Mouse (Mus musculus) midbrain, postnatal 0 days (tissue): ENCODE data around the gene Hist1h1c. TPM values are rescaled to one million over a fixed set of nuclear protein-coding genes. Genes with fewer than 3 reads are reported as not detected.
"Not testable (repeated sequence)": the region's sequence is repeated elsewhere in the genome, so short reads cannot be mapped to it uniquely, and the experiment has no call there.

Source experiments
- ATAC-seq: fragments of 200-750 bp; cut with Nextera tagmentation; 2 replicates; pipeline ENCODE4 v1.8.0; 2017; ENCODE audit warnings: moderate number of reproducible peaks, mild to moderate bottlenecking, moderate TSS enrichment, moderate library complexity; ENCODE audit not compliant: low FRiP score
- DNase-seq: peaks from one replicate; pipeline ENCODE4 v3.0.0-alpha.2; 2015; ENCODE audit warnings: low spot score
- H3K27ac ChIP-seq: fragments of 300-500 bp; sonication (generic); 2 replicates; pipeline ENCODE4 v1.5.1; 2014; ENCODE audit warnings: low read depth, mild to moderate bottlenecking, low read length, mixed read lengths
- H3K27me3 ChIP-seq: fragments of 300-500 bp; sonication (generic); 2 replicates; pipeline ENCODE4 v1.6.1; 2014; ENCODE audit warnings: low read length, control low read depth, mixed read lengths; ENCODE audit not compliant: insufficient read depth
- H3K36me3 ChIP-seq: fragments of 300-500 bp; sonication (generic); 2 replicates; pipeline ENCODE4 v1.6.1; 2014; ENCODE audit warnings: low read length, control low read depth, mixed read lengths; ENCODE audit not compliant: insufficient read depth
- H3K4me1 ChIP-seq: fragments of 300-500 bp; sonication (generic); 2 replicates; pipeline ENCODE4 v1.6.1; 2014; ENCODE audit warnings: mild to moderate bottlenecking, control low read depth, antibody characterized with exemption, low read length, mixed read lengths; ENCODE audit not compliant: insufficient read depth
- H3K4me2 ChIP-seq: fragments of 300-500 bp; sonication (generic); 2 replicates; pipeline ENCODE4 v1.6.1; 2014; ENCODE audit warnings: low read depth, mild to moderate bottlenecking, low read length, mixed read lengths; ENCODE audit not compliant: poor library complexity, severe bottlenecking
- H3K4me3 ChIP-seq: fragments of 300-500 bp; sonication (generic); 2 replicates; pipeline ENCODE4 v1.5.1; 2014; ENCODE audit warnings: low read depth, mild to moderate bottlenecking, low read length, moderate library complexity
- H3K9ac ChIP-seq: fragments of 300-500 bp; sonication (generic); replicated peaks from 2 replicates; pipeline ENCODE4 v1.6.1; 2014; ENCODE audit warnings: mild to moderate bottlenecking, low read length, moderate library complexity, mixed read lengths; ENCODE audit not compliant: poor library complexity, severe bottlenecking
- H3K9me3 ChIP-seq: fragments of 300-500 bp; sonication (generic); 2 replicates; pipeline ENCODE4 v1.6.1; 2016; ENCODE audit warnings: low read length, control low read depth
- CTCF ChIP-seq: IDR thresholded peaks from 2 replicates; pipeline ENCODE4 v1.5.1; 2016; ENCODE audit warnings: antibody characterized with exemption, mild to moderate bottlenecking
- whole genome bisulfite sequencing: fragments of 180-500 bp; shearing (Covaris S2); extraction: QIAGEN DNeasy Blood & Tissue Kit; methylation state at CpG from one replicate; pipeline ENCODE4 v1.1.7; 2014; 5-methylcytosine and 5-hydroxymethylcytosine counted together
- polyA plus RNA-seq: library from polyadenylated mRNA; unstranded; fragments of >200 nt; fragmentation: Nextera tagmentation; extraction: Ambion mirVana; gene quantifications from 2 replicates; pipeline ENCODE4 v1.2.1, GENCODE M21; 2015
- total RNA-seq: library from RNA; depleted of rRNA; stranded (reverse); fragments of >200 nt; gene quantifications from 2 replicates; pipeline ENCODE4 v1.2.3, GENCODE M21; 2014

Hist1h1c gene
- total and polyA plus RNA-seq, 2 experiments from 2014 or later: 26.1 to 243 TPM

DNA sequence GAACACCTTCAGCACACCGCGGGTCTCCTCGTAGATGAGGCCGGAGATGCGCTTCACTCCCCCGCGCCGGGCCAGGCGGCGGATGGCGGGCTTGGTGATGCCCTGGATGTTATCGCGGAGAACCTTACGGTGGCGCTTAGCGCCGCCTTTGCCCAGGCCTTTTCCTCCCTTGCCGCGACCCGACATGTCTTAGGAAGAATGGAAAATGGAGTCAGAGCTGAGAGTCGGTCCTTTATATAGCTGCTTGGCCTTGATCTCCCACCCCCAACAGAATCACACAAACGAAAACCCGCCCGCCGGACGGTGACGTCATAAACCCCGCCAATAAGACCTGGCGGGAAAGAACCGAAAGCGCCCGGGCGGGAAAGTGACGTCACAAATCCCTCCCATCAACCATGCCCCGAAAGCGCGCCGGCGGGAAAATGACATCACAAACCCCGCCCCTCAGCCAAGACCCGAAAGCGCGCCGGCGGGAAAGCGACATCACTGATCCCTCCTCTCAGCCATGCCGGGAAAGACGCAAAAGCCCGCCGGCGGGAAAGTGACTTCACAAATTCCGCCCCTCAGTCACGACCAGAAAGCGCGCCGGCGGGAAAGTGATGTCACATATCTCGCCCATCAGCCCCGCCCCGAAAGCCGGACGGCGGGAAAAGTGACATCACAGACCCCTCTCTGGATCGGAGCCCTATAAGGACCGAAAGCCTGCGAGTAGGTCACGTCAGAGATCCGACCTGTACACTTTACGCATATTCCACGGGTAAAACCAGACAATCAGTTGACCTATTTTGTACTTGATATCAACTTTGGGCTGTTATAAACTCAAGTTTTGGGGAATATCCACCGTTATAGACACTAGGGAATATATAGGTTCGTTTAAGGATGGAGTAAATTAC is 22.6 kb downstream of the Hist1h1c start, which contains the start of gene Hist1h4a:
Hist1h4a (minus strand) TSS at position 259 of the 893 bp plus-strand sequence.
- H3K36me3 ChIP-seq: no peaks in the 10 kb centered on the region
- H3K27me3 ChIP-seq: no peaks in the 10 kb centered on the region
- H3K4me1 ChIP-seq: peaks cover 8% of the 10 kb centered on the region; the same call in 1 of the 2 replicates
- peak within 1 kb of the TSS; percentile 82 for H3K4me2 ChIP-seq
- peak within 1 kb of the TSS; percentile 58 for H3K4me3 ChIP-seq
- peak; percentile 84 for ATAC-seq
- peak; percentile 18 for TF ChIP-seq CTCF
- DNase-seq: peak; percentile 99
- H3K9ac ChIP-seq: peak within 1 kb of the TSS; percentile 52; the same call in 1 of the 2 replicates
- H3K9me3 ChIP-seq: no peaks in the 10 kb centered on the region
- H3K27ac ChIP-seq: peak within 1 kb of the TSS; percentile 75
- WGBS: under 1% methylated on average over 61 of the region's 72 CpGs

GRCm38 (mm10) chr13:23761871-23762821 is 23.5 kb downstream of the Hist1h1c start, which contains the start of gene Hist1h3a:
Gene Hist1h3a (minus strand): TSS chr13:23762386.
- under 1% methylated on average over 25 of the region's 52 CpGs for WGBS
- peak within 1 kb of the TSS; percentile 82 for H3K4me2 ChIP-seq
- H3K9me3 ChIP-seq, H3K4me1 ChIP-seq, H3K36me3 ChIP-seq, H3K27me3 ChIP-seq: not testable (repeated sequence)
- peak within 1 kb of the TSS; percentile 58 for H3K4me3 ChIP-seq
- H3K9ac ChIP-seq: peak within 1 kb of the TSS; percentile 25; the same call in 1 of the 2 replicates
- peak within 1 kb of the TSS; percentile 75 for H3K27ac ChIP-seq
- DNase-seq (peak; percentile 93), ATAC-seq (peak; percentile 70)

GRCm38 (mm10) chr13:23763242-23763585 is 24.6 kb downstream of the Hist1h1c start:
- ATAC-seq (no peak), DNase-seq (no peak)
- H3K9ac ChIP-seq: peak overlapping the region; percentile 25; the same call in 1 of the 2 replicates
- no peak for TF ChIP-seq CTCF
- peak overlapping the region; percentile 82 for H3K4me2 ChIP-seq
- no peaks in the 10 kb centered on the region for H3K27me3 ChIP-seq
- H3K4me1 ChIP-seq: 0 out of 2 replicates have a peak, but pooled peaks cover 4% of the 10 kb centered on the region
- H3K27ac ChIP-seq: peak overlapping the region; percentile 67
- H3K9me3 ChIP-seq: no peaks in the 10 kb centered on the region
- H3K36me3 ChIP-seq: no peaks in the 10 kb centered on the region
- 1% methylated on average over 10 of the region's 10 CpGs for WGBS
- H3K4me3 ChIP-seq: peak overlapping the region; percentile 58

- Histone ChIP-seq H3K4me2 (peak within 1 kb of the TSS; percentile 82), H3K9ac (peak within 1 kb of the TSS; percentile 65), H3K4me3 (peak within 1 kb of the TSS; percentile 58), H3K9me3 (no peaks in the 10 kb centered on the region), H3K36me3 (no peaks in the 10 kb centered on the region), H3K4me1 (0 out of 2 replicates have a peak, but pooled peaks cover 4% of the 10 kb centered on the region), H3K27me3 (no peaks in the 10 kb centered on the region), H3K27ac (peak within 1 kb of the TSS; percentile 67)
- TF ChIP-seq CTCF: no peak
- WGBS: 2% methylated on average over 34 of the region's 34 CpGs
- peak; percentile 58 for ATAC-seq
- peak; percentile 96 for DNase-seq
These were observed 25.1 kb downstream of the Hist1h1c start, which contains the start of gene Hist1h1a for GRCm38 (mm10) chr13:23763586-23764323. Gene Hist1h1a (plus strand): TSS chr13:23763666.
